ENCODE assay signal across 31 mouse cellular contexts in the genomic region with DNA sequence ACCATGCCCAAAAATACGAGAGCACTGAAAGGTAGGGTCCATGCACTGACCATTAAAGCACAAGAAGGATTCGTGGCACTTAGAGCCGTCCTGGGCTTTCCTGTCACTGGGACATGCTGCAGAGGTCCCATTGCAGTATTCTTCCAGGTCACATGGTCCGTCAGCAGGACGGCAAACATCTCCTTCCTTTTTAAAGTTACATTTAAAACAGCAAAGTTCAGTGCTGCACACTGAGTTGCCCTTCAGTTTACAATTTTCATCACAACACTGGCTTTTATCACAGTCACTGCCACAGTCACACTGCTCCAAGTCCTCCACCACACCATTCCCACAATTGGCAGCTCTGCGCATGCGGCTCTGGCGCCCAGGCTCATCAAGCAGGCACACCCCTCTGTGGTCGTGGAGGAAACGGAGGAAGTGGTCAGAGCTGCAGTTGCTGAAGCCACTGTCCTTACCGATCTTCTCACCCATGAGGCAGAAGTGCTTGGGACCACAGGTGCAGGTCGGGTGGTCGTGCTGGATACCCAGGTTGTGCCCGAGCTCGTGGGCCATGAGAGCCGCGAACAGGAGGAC. TPM values are rescaled to one million over a fixed set of nuclear protein-coding genes. Genes with fewer than 3 reads are reported as not detected.
DNase-seq lines count a peak whose midpoint lies in the region; ATAC-seq and TF ChIP-seq lines count a peak whose summit lies in the region.
"Not testable (repeated sequence)": the region's sequence is repeated elsewhere in the genome, so short reads cannot be mapped to it uniquely, and the experiment has no call there.
"Had no signal": no experiment of that assay in that cellular context is flagged by ENCODE, and none has a peak within 500 bp of the region (broad histone marks: within the 10 kb centered on the region; RNA-seq: fewer than 3 reads in every experiment).

No protein-coding gene starts in this region.

- TF ChIP-seq POLR2A in liver, adult 2 months (IDR thresholded peaks at IDR 0.05; ENCODE audit: extremely low read depth, insufficient read depth, low read length): not testable (repeated sequence)

- not testable (repeated sequence) for TF ChIP-seq CTCF in gastrocnemius, adult 2 months (IDR thresholded peaks at IDR 0.05); liver, adult 2 months (IDR thresholded peaks at IDR 0.05; ENCODE audit: low read depth, low read length)

- H3K27ac ChIP-seq in gastrocnemius, adult 2 months; liver, adult 2 months (replicated peaks; ENCODE audit: insufficient read depth, low read depth, low read length); liver, embryonic 15.5 days (replicated peaks): not testable (repeated sequence)

- peak overlapping the region; percentile 29; the same call in 1 of the 2 replicates for H3K4me3 ChIP-seq in gastrocnemius, adult 2 months
- H3K4me3 ChIP-seq in liver, adult 2 months (ENCODE audit: insufficient read depth, low read depth, low read length): not testable (repeated sequence)
- peak overlapping the region; percentile 22; the same call in 1 of the 2 replicates for H3K4me3 ChIP-seq in liver, embryonic 15.5 days (replicated peaks)

- DNase-seq in T-cell, adult 2 months (ENCODE audit: low spot score): peak; percentile 6
- not testable (repeated sequence) for DNase-seq in gastrocnemius, adult 2 months
- peak; percentile 15 for DNase-seq in liver, adult 2 months (ENCODE audit: extremely low read depth, low read depth, low spot score)
- DNase-seq in natural killer cell, adult 2 months (ENCODE audit: low spot score in 2 of 2): peak; percentile 43 to 67
- DNase-seq in thymus, postnatal 0 days (ENCODE audit: low spot score): peak; percentile 26

- not testable (repeated sequence) for H3K9ac ChIP-seq in liver, adult 2 months (ENCODE audit: low read depth, low read length); liver, embryonic 15.5 days

- not testable (repeated sequence) for H3K79me2 ChIP-seq in liver, adult 2 months (ENCODE audit: control insufficient read depth, insufficient read depth, low read length)

- intact Hi-C loops in gastrocnemius, adult 2 months (cut with DNase I): not testable (repeated sequence)

- not testable (repeated sequence) for H3K27me3 ChIP-seq in liver, adult 2 months (ENCODE audit: control insufficient read depth, insufficient read depth, low read length); liver, embryonic 15.5 days

- H3K4me1 ChIP-seq in liver, adult 2 months (ENCODE audit: control insufficient read depth, insufficient read depth, low read length); liver, embryonic 15.5 days (replicated peaks): not testable (repeated sequence)

- H3K4me2 ChIP-seq in liver, embryonic 15.5 days: peak overlapping the region; percentile 50

- H3K36me3 ChIP-seq in liver, adult 2 months (ENCODE audit: control insufficient read depth, insufficient read depth, low read length); liver, embryonic 15.5 days (replicated peaks): not testable (repeated sequence)

- WGBS in liver, adult 2 months: 48% methylated on average over 10 of the region's 17 CpGs
- WGBS in liver, embryonic 15.5 days (ENCODE audit: insufficient replicate concordance): 16% methylated on average over 10 of the region's 17 CpGs

- H3K9me3 ChIP-seq in liver, embryonic 15.5 days (replicated peaks): not testable (repeated sequence)

- 0 out of 2 replicates have a peak, but pooled peaks have one; percentile 31 for ATAC-seq in liver, embryonic 15.5 days (ENCODE audit: insufficient read depth)
- ATAC-seq in megakaryocyte, adult 5-6 weeks (ENCODE audit: poor library complexity, severe bottlenecking): peak; percentile 93

RNA-seq across cellular contexts. Expression of a gene that starts 1.7 kb away (rescaled TPM):
- total RNA-seq in gastrocnemius, adult 2 months (2021): not detected
- total RNA-seq in liver, adult 2 months (2014; rRNA removed): not detected in 2 replicates
- polyA plus RNA-seq in liver, adult 2 months (2012; rRNA removed): not detected in 2 replicates
- polyA plus RNA-seq in liver, embryonic 15.5 days (2015; fragmentation: Nextera tagmentation; extraction: Ambion mirVana): not detected in 2 replicates
- not detected in 2 replicates for total RNA-seq in megakaryocyte, adult 5-6 weeks (2015)
- total RNA-seq in megakaryocyte, adult 5-6 weeks (2017): 0.24 TPM in 1 of 2 replicates, not detected in the other
- polyA plus RNA-seq in thymus, postnatal 0 days (2015; fragmentation: Nextera tagmentation; extraction: Ambion mirVana): 0.05 TPM in 1 of 2 replicates, not detected in the other
- total RNA-seq: adrenal gland, postnatal 10 days; gastrocnemius, adult 8-10 months; gastrocnemius, postnatal 4 days; heart, adult 8-10 months; heart, postnatal 10 days; left cerebral cortex, postnatal 14 days had no signal
- polyA plus RNA-seq: embryonic facial prominence, embryonic 13.5 days; erythroblast, embryonic 14.5 days; limb, embryonic 11.5 days; midbrain, embryonic 13.5 days; neural tube, embryonic 15.5 days had no signal

RNA-seq across cellular contexts. Expression of a gene that starts 43.8 kb away (rescaled TPM):
- total RNA-seq in gastrocnemius, adult 2 months (2021): 1 to 10 TPM; 2.0 to 3.0 TPM
- total RNA-seq in liver, adult 2 months (2014; rRNA removed): 2.5 and 2.8 TPM in 2 replicates
- polyA plus RNA-seq in liver, adult 2 months (2012; rRNA removed): 0.85 and 1.4 TPM in 2 replicates
- 0.21 and 0.41 TPM in 2 replicates for polyA plus RNA-seq in liver, embryonic 15.5 days (2015; fragmentation: Nextera tagmentation; extraction: Ambion mirVana)
- total RNA-seq in megakaryocyte, adult 5-6 weeks (2015): 2.1 and 3.1 TPM in 2 replicates
- 2.2 and 3.1 TPM in 2 replicates for total RNA-seq in megakaryocyte, adult 5-6 weeks (2017)
- 0.64 and 0.66 TPM in 2 replicates for polyA plus RNA-seq in thymus, postnatal 0 days (2015; fragmentation: Nextera tagmentation; extraction: Ambion mirVana)

RNA-seq across cellular contexts. Expression of a gene that starts 43.8 kb away (rescaled TPM):
- total RNA-seq in gastrocnemius, adult 2 months (2021): not detected
- 0.09 TPM in 1 of 2 replicates, not detected in the other for total RNA-seq in liver, adult 2 months (2014; rRNA removed)
- polyA plus RNA-seq in liver, adult 2 months (2012; rRNA removed): not detected in 2 replicates
- not detected in 2 replicates for polyA plus RNA-seq in liver, embryonic 15.5 days (2015; fragmentation: Nextera tagmentation; extraction: Ambion mirVana)
- not detected in 2 replicates for total RNA-seq in megakaryocyte, adult 5-6 weeks (2015)
- total RNA-seq in megakaryocyte, adult 5-6 weeks (2017): not detected in 2 replicates
- polyA plus RNA-seq in thymus, postnatal 0 days (2015; fragmentation: Nextera tagmentation; extraction: Ambion mirVana): not detected in 2 replicates
- total RNA-seq: ES-E14; gastrocnemius, postnatal 4 days; heart, adult 8-10 months; heart, postnatal 10 days; layer of hippocampus, adult 18-20 months; layer of hippocampus, postnatal 10 days; left cerebral cortex, adult 18-20 months; left cerebral cortex, postnatal 14 days had no signal
- polyA plus RNA-seq: embryonic facial prominence, embryonic 13.5 days; erythroblast, embryonic 14.5 days; forebrain, embryonic 11.5 days; forebrain, embryonic 16.5 days; heart, embryonic 13.5 days; hindbrain, embryonic 10.5 days; hindbrain, embryonic 15.5 days; intestine, embryonic 14.5 days; kidney, embryonic 15.5 days; limb, embryonic 11.5 days; lung, postnatal 0 days; midbrain, embryonic 13.5 days; neural tube, embryonic 15.5 days; stomach, embryonic 16.5 days had no signal

RNA-seq across cellular contexts. Expression of a gene that starts 44.2 kb away (rescaled TPM):
- total RNA-seq in gastrocnemius, adult 2 months (2021): 100 to 1,000 TPM; 100 to 131 TPM
- total RNA-seq in liver, adult 2 months (2014; rRNA removed): 39.0 and 40.1 TPM in 2 replicates
- polyA plus RNA-seq in liver, adult 2 months (2012; rRNA removed): 16.8 and 21.7 TPM in 2 replicates
- polyA plus RNA-seq in liver, embryonic 15.5 days (2015; fragmentation: Nextera tagmentation; extraction: Ambion mirVana): 22.9 and 30.0 TPM in 2 replicates
- total RNA-seq in megakaryocyte, adult 5-6 weeks (2015): 105 and 106 TPM in 2 replicates
- 99.1 and 108 TPM in 2 replicates for total RNA-seq in megakaryocyte, adult 5-6 weeks (2017)
- polyA plus RNA-seq in thymus, postnatal 0 days (2015; fragmentation: Nextera tagmentation; extraction: Ambion mirVana): 46.7 and 52.1 TPM in 2 replicates

RNA-seq across cellular contexts. Expression of a gene that starts 49.2 kb away (rescaled TPM):
- 10 to 100 TPM; 32.2 to 39.4 TPM for total RNA-seq in gastrocnemius, adult 2 months (2021)
- 21.9 and 30.0 TPM in 2 replicates for total RNA-seq in liver, adult 2 months (2014; rRNA removed)
- polyA plus RNA-seq in liver, adult 2 months (2012; rRNA removed): 21.5 and 27.1 TPM in 2 replicates
- polyA plus RNA-seq in liver, embryonic 15.5 days (2015; fragmentation: Nextera tagmentation; extraction: Ambion mirVana): 87.0 and 94.4 TPM in 2 replicates
- total RNA-seq in megakaryocyte, adult 5-6 weeks (2015): 266 and 273 TPM in 2 replicates
- total RNA-seq in megakaryocyte, adult 5-6 weeks (2017): 936 and 1,238 TPM in 2 replicates
- 102 and 107 TPM in 2 replicates for polyA plus RNA-seq in thymus, postnatal 0 days (2015; fragmentation: Nextera tagmentation; extraction: Ambion mirVana)
